Mouse (Mus musculus): ENCODE measurements around the gene Cps1. TPM values are rescaled to one million over a fixed set of nuclear protein-coding genes. Genes with fewer than 3 reads are reported as not detected.

Cps1 gene
- total RNA-seq, 4 experiments from 2014 or later = 0.05 to 0.91 TPM; not detected in 2

DNA sequence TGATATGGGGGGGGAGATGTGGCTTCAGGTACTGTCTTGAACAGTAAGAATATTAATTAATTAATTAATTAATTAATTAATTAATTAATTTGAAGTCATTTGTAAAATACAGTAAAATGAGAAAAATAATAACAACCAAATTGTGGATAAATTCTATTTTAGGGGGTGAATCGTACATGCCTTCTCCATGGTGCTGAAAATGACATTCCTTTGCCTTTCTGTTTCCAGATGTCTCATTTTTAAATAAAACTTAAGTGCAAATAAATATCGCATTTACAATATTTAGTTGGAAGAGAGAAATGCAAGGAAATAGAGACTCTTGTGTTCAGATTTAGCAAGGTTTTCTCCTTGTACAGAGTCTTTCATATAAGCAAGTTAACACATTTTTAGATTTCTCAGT lies 112.0 kb downstream of the Cps1 start:
- DNase-seq (ENCODE audit: low spot score in 2 of 2) = no peak

DNA sequence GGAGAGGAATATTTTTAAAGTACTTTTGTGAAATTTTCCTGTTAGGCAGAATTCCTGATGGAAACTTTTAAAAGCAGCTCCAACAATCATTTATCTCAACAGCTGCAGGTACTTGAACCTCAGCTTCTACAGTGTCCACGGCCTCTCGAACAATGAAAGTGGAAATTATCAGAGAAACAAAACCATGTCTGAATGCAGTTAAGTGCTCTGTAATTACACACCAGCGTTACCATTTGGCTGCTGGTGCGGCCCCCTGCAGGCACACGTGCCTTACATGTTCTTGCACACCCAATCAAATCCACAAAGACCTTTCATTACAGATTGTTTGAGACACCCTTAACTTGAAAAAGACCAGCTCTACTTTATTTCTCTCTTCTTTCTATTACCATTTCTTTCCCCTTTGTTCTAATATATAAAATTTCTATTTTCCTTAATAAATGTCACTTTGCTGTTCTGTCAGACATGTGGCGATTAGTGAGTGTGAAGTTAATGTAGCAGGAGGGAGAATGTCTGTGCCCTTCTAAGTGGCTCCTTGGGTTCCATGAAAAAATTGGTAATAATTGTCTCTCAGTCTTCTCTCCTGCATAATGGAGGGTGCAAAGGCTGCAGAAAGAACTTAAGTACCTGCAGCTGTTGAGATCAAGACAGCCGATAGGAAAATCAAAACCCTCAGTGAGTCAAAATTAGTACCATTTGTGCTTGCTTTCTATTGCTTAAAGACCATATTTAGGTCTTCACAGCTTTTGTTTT lies 112.8 kb downstream of the Cps1 start:
- no peak for DNase-seq (ENCODE audit: low spot score in 2 of 2)

DNA sequence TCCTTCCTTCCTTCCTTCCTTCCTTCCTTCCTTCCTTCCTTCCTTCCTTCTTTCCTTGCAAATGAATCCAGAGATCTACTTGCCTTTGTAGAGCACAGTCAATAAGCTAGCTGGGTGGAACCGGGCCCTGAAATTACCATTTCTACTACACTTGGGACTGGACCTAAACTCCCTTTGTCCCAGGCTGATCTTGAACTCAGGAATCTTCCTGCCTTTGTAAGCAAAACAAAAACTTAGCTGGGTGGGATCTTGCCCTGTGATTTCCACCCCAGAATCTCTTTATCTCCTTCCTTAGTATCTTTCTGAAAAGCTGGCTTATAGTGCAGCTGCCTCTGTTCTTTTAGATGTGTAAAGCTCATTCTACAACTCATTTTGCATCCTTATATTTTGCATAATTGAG lies 115.6 kb downstream of the Cps1 start:
- no peak for DNase-seq (ENCODE audit: low spot score in 2 of 2)

DNA sequence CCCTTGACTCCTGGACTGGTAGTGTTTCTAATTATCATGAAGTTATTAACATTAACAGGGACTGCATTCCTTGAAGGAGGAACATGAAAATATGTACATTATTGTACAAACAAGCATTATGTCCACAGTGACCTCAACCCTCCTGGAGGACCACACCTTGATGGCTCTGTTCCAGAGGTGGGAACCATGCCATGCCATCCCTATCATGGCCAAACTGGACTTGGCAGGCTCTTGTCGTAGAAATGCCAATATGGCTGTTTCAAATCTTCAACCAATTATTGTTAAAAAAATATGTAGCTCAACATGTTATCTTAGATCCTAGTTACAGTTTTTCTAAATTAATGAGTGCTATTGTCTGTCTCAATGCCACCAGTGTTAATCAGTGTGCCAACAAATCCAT lies 116.1 kb downstream of the Cps1 start:
- no peak for DNase-seq (ENCODE audit: low spot score in 2 of 2)

GRCm38 (mm10) chr1:67265222-67265621 lies 142.4 kb downstream of the Cps1 start:
- DNase-seq (ENCODE audit: low spot score in 2 of 2) = no peak

- DNase-seq (ENCODE audit: low spot score in 2 of 2) = no peak
Observed at GRCm38 (mm10) chr1:67267972-67268371, 145.1 kb downstream of the Cps1 start.

- no peak for DNase-seq (ENCODE audit: low spot score in 2 of 2)
Observed at GRCm38 (mm10) chr1:67268450-67268849, 145.6 kb downstream of the Cps1 start.

DNA sequence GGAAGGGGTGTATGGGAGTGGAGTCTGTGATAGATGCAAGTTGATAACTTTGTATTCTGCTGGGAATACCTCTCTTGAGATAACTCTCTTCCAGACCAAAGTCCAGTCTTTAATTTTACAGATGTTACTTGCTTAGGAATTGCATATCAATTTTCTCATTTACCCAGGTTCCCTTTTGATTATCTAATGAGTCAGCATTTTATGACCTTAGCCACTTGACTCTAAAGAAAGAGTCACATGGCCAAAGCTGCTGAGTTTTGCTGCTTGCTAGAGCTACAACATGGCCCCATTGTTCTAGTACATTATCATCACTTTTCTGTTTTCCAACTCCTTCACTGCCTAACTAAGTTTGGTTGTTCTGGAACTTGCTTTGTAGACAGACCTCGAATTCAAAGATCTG lies 153.4 kb downstream of the Cps1 start:
- DNase-seq (ENCODE audit: low spot score in 2 of 2) = no peak

Other genes starting within 250 kb of the Cps1 start
- gene Myl1, start 177.6 kb upstream of the Cps1 start, total RNA-seq (2022) = over 10,000 TPM; 15,323 to 21,985 (median 20,714) TPM
- 10 to 100 TPM; 35.2 to 41.6 (median 38.1) TPM for gene Lancl1, start 84.2 kb upstream of the Cps1 start, total RNA-seq (2022)